Mouse (Mus musculus): ENCODE results near the gene Cramp1l. TPM values are rescaled to one million over a fixed set of nuclear protein-coding genes. Genes with fewer than 3 reads are reported as not detected.

Gene Cramp1l
- polyA plus RNA-seq, 1 experiment from 2014 or later, result 2.9 TPM

DNA sequence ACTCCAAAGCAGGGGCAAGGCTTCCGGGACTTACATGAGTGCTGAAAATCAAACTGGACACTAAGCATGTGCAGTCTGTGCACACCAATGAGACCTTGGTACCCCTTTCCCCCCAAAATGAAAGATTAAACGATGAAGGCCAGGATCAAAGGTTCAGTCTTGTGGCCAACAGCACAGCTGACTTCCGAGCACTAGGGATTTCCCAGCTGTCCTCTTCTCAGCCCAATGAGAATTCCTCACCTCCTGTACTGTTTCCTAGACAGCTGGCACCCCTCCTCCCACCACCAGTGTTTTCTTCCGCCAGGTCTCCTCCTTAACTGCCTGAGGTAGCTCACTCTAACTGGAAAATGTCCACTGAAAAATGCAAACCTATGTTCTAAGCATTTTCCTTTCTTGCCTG lies 82.4 kb downstream of the Cramp1l start:
- Histone ChIP-seq H3K9me3 (replicated peaks) (no peaks in the 10 kb centered on the region), H3K27me3 (no peaks in the 10 kb centered on the region), H3K4me1 (replicated peaks) (peaks cover 46% of the 10 kb centered on the region), H3K9ac (no peak overlapping the region), H3K27ac (replicated peaks) (no peak overlapping the region), H3K4me3 (replicated peaks) (no peak overlapping the region), H3K36me3 (replicated peaks) (peaks cover 27% of the 10 kb centered on the region), H3K4me2 (no peak overlapping the region; the same call in 1 of the 2 replicates)
- ATAC-seq (ENCODE audit: insufficient read depth), result no peak
- WGBS (ENCODE audit: insufficient replicate concordance), result 86% methylated on average over 4 of the region's 4 CpGs

DNA sequence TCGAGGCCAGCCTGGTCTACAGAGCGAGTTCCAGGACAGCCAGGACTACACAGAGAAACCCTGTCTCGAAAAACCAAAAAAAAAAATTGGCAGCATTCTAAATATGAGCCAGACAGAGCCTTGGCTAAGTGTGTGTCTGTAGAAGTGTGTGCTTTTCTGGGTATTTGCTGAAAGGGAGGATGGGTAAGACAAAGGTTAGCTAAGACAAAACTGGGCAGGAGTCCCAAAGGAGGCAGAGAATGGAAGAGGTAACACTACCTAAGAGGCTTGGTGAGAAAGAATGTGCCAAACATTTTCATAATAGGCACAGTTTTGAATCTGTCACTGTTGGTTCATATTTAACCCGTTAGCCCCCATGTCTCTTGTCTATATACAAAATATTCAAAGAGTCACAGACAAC lies 83.2 kb downstream of the Cramp1l start:
- Histone ChIP-seq H3K4me3 (replicated peaks) (no peak overlapping the region), H3K27me3 (no peaks in the 10 kb centered on the region), H3K9me3 (replicated peaks) (no peaks in the 10 kb centered on the region), H3K36me3 (replicated peaks) (peaks cover 33% of the 10 kb centered on the region), H3K4me1 (replicated peaks) (peaks cover 43% of the 10 kb centered on the region), H3K4me2 (no peak overlapping the region), H3K27ac (replicated peaks) (no peak overlapping the region), H3K9ac (no peak overlapping the region)
- no peak for ATAC-seq (ENCODE audit: insufficient read depth)
- WGBS (ENCODE audit: insufficient replicate concordance), result 83% methylated on average over 4 of the region's 4 CpGs

DNA sequence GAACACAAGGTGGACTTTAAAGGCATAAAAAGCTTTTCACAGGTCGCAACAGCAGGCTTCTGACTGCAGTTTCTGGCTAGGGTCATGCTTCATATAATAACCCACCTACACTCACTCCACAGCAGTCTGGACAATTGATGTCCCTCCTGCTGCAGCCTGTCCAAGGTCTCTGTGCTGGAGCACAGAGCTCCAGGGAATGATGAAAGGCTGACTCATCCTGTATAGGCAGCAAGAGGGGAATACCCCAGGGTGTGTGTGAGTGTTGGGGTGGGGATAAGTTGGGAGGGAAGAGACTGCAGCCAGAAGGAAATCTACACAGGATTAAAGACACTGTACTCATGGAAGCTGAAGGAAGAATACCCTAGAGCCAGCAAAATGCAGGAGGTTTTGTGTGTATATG lies 86.1 kb downstream of the Cramp1l start:
- Histone ChIP-seq H3K27ac (replicated peaks) (no peak overlapping the region), H3K4me2 (no peak overlapping the region), H3K9ac (no peak overlapping the region), H3K36me3 (replicated peaks) (peaks cover 63% of the 10 kb centered on the region), H3K4me1 (replicated peaks) (peaks cover 20% of the 10 kb centered on the region), H3K4me3 (replicated peaks) (no peak overlapping the region), H3K9me3 (replicated peaks) (no peaks in the 10 kb centered on the region), H3K27me3 (no peaks in the 10 kb centered on the region)
- ATAC-seq (ENCODE audit: insufficient read depth), result no peak
- WGBS (ENCODE audit: insufficient replicate concordance), result 58% methylated on average over 1 of the region's 1 CpGs

DNA sequence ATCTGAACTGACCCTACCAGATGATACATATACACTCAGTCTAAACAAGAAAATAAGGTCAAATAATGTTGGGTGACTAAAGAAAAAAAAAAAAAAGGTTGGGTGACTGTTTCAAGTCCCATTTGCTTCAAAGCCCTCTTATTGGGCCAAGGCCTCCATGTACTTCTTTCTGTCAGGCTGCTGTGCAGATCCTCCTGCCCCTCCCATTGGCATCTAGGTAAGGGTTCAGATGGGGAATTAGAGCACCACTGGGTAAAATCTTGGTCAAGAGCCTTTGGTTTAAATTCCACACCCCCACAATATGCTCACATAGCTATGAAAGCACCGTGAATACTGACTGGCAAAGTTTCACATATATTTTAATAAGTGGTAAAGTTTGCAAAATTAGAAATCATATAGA lies 92.3 kb downstream of the Cramp1l start:
- H3K4me3 ChIP-seq (replicated peaks), result no peak overlapping the region
- no peak overlapping the region for H3K9ac ChIP-seq
- no peak overlapping the region for H3K27ac ChIP-seq (replicated peaks)
- H3K9me3 ChIP-seq (replicated peaks), result no peaks in the 10 kb centered on the region
- no peaks in the 10 kb centered on the region for H3K27me3 ChIP-seq
- H3K4me1 ChIP-seq (replicated peaks), result no peaks in the 10 kb centered on the region
- ATAC-seq (ENCODE audit: insufficient read depth), result no peak
- no peak overlapping the region for H3K4me2 ChIP-seq
- 93% methylated on average over 1 of the region's 1 CpGs for WGBS (ENCODE audit: insufficient replicate concordance)
- peaks cover 98% of the 10 kb centered on the region for H3K36me3 ChIP-seq (replicated peaks)

DNA sequence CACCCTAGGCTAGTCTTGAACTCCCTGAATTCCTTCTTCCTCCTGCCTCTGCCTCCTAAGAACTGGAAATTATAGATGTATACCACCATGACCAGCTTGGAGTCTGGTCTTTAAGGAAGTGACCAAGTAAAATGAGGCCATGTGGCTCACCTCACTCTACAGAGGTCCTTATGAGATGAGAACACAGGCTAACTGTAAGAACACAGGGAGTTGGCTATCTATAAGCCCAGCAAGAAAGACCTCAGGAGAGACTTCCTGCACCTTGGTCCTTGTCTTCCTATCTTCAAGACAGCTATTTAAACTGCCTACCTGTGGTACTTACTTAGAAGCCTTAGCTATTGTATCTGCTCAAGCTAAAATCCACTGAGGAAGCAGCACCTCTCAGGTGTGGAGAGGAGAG lies 101.6 kb downstream of the Cramp1l start:
- Histone ChIP-seq H3K27ac (replicated peaks) (no peak overlapping the region), H3K4me3 (replicated peaks) (no peak overlapping the region), H3K4me2 (no peak overlapping the region), H3K9ac (no peak overlapping the region), H3K4me1 (replicated peaks) (no peaks in the 10 kb centered on the region), H3K27me3 (no peaks in the 10 kb centered on the region), H3K9me3 (replicated peaks) (no peaks in the 10 kb centered on the region), H3K36me3 (replicated peaks) (peaks cover 99% of the 10 kb centered on the region)
- no peak for ATAC-seq (ENCODE audit: insufficient read depth)

Other genes with a start within 250 kb of the Cramp1l start
- gene Meiob, start 211.5 kb downstream of the Cramp1l start, polyA plus RNA-seq (2015; fragmentation: Nextera tagmentation; extraction: Ambion mirVana), result 0.35 and 0.54 TPM in 2 replicates
- gene Hagh, start 175.6 kb downstream of the Cramp1l start, polyA plus RNA-seq (2015; fragmentation: Nextera tagmentation; extraction: Ambion mirVana), result 117 and 135 TPM in 2 replicates
- 41.1 and 44.2 TPM in 2 replicates for gene Fahd1, start 165.4 kb downstream of the Cramp1l start, polyA plus RNA-seq (2015; fragmentation: Nextera tagmentation; extraction: Ambion mirVana)
- 9.6 and 11.5 TPM in 2 replicates for gene Igfals, start 149.8 kb downstream of the Cramp1l start, polyA plus RNA-seq (2015; fragmentation: Nextera tagmentation; extraction: Ambion mirVana)
- 68.1 and 73.5 TPM in 2 replicates for gene Nubp2, start 129.4 kb downstream of the Cramp1l start, polyA plus RNA-seq (2015; fragmentation: Nextera tagmentation; extraction: Ambion mirVana)
- gene Spsb3, start 129.1 kb downstream of the Cramp1l start, polyA plus RNA-seq (2015; fragmentation: Nextera tagmentation; extraction: Ambion mirVana), result 45.2 and 48.4 TPM in 2 replicates
- gene Eme2, start 120.7 kb downstream of the Cramp1l start, polyA plus RNA-seq (2015; fragmentation: Nextera tagmentation; extraction: Ambion mirVana), result 11.5 and 13.0 TPM in 2 replicates
- gene Mrps34, start 120.7 kb downstream of the Cramp1l start, polyA plus RNA-seq (2015; fragmentation: Nextera tagmentation; extraction: Ambion mirVana), result 52.3 and 52.8 TPM in 2 replicates
- 53.4 and 60.1 TPM in 2 replicates for gene Nme3, start 119.3 kb downstream of the Cramp1l start, polyA plus RNA-seq (2015; fragmentation: Nextera tagmentation; extraction: Ambion mirVana)
- 8.3 and 10.0 TPM in 2 replicates for gene Mapk8ip3, start 78.8 kb downstream of the Cramp1l start, polyA plus RNA-seq (2015; fragmentation: Nextera tagmentation; extraction: Ambion mirVana)
- gene Jpt2, start 55.1 kb downstream of the Cramp1l start, polyA plus RNA-seq (2015; fragmentation: Nextera tagmentation; extraction: Ambion mirVana), result 60.0 and 62.4 TPM in 2 replicates
- gene Ift140, start 297 bp upstream of the Cramp1l start, polyA plus RNA-seq (2015; fragmentation: Nextera tagmentation; extraction: Ambion mirVana), result 139 and 156 TPM in 2 replicates
- 5.6 and 6.5 TPM in 2 replicates for gene Tmem204, start 67.8 kb upstream of the Cramp1l start, polyA plus RNA-seq (2015; fragmentation: Nextera tagmentation; extraction: Ambion mirVana)
- gene Telo2, start 100.2 kb upstream of the Cramp1l start, polyA plus RNA-seq (2015; fragmentation: Nextera tagmentation; extraction: Ambion mirVana), result 14.3 and 17.4 TPM in 2 replicates
- 0.06 and 0.10 TPM in 2 replicates for gene Ptx4, start 105.0 kb upstream of the Cramp1l start, polyA plus RNA-seq (2015; fragmentation: Nextera tagmentation; extraction: Ambion mirVana)
- gene Clcn7, start 117.6 kb upstream of the Cramp1l start, polyA plus RNA-seq (2015; fragmentation: Nextera tagmentation; extraction: Ambion mirVana), result 10.7 TPM in 2 replicates
- gene Ccdc154, start 146.7 kb upstream of the Cramp1l start, polyA plus RNA-seq (2015; fragmentation: Nextera tagmentation; extraction: Ambion mirVana), result not detected in 2 replicates
- not detected in 2 replicates for gene Gm38655, start 159.7 kb upstream of the Cramp1l start, polyA plus RNA-seq (2015; fragmentation: Nextera tagmentation; extraction: Ambion mirVana)
- 16.6 and 16.7 TPM in 2 replicates for gene BC003965, start 168.8 kb upstream of the Cramp1l start, polyA plus RNA-seq (2015; fragmentation: Nextera tagmentation; extraction: Ambion mirVana)
- gene Unkl, start 172.6 kb upstream of the Cramp1l start, polyA plus RNA-seq (2015; fragmentation: Nextera tagmentation; extraction: Ambion mirVana), result 8.8 and 9.6 TPM in 2 replicates
- gene Gnptg, start 224.3 kb upstream of the Cramp1l start, polyA plus RNA-seq (2015; fragmentation: Nextera tagmentation; extraction: Ambion mirVana), result 19.5 and 21.6 TPM in 2 replicates
- gene Tsr3, start 224.4 kb upstream of the Cramp1l start, polyA plus RNA-seq (2015; fragmentation: Nextera tagmentation; extraction: Ambion mirVana), result 18.9 and 19.1 TPM in 2 replicates
- 0.30 and 0.58 TPM in 2 replicates for gene Baiap3, start 240.6 kb upstream of the Cramp1l start, polyA plus RNA-seq (2015; fragmentation: Nextera tagmentation; extraction: Ambion mirVana)

All from liver, embryonic 15.5 days (tissue).